Mouse (Mus musculus): Measurements from ENCODE around the gene Gm16867. TPM values are rescaled to one million over a fixed set of nuclear protein-coding genes. Genes with fewer than 3 reads are reported as not detected.
"Not testable (repeated sequence)": the region's sequence is repeated elsewhere in the genome, so short reads cannot be mapped to it uniquely, and the experiment has no call there.

Gene Gm16867
- total RNA-seq, 2 experiments from 2014 or later, result 4.3 to 12.0 TPM

DNA sequence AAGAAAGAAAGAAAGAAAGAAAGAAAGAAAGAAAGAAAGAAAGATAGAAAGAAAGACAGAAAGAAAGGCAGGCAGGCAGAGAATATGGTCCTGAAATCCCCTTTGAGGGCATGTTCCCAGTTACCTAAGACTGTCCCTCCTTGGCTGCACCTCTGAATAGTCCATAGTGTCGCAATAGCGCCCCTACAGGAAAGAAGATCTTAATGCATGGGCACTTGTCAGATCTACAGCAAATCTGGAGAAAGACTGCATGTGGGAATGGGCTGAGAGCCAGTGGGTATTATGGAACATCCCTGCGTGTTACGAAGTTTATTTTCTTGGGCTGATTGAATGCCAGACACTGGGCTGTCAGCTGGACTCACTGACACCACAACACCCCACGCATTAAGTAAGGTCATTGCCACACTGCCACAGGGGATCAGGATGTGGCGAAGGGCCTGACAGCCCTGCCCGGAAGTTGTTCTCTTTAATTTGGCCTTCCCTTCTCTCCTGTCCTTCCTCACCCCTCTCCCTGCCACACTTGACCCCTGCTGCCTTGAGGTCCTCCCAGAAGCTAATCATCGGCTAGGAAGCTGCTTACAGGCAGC, 32.9 kb downstream of the Gm16867 start:
- peak; percentile 69 for ATAC-seq (replicated peaks; ENCODE audit: low FRiP score, low TSS enrichment, poor library complexity, severe bottlenecking)

DNA sequence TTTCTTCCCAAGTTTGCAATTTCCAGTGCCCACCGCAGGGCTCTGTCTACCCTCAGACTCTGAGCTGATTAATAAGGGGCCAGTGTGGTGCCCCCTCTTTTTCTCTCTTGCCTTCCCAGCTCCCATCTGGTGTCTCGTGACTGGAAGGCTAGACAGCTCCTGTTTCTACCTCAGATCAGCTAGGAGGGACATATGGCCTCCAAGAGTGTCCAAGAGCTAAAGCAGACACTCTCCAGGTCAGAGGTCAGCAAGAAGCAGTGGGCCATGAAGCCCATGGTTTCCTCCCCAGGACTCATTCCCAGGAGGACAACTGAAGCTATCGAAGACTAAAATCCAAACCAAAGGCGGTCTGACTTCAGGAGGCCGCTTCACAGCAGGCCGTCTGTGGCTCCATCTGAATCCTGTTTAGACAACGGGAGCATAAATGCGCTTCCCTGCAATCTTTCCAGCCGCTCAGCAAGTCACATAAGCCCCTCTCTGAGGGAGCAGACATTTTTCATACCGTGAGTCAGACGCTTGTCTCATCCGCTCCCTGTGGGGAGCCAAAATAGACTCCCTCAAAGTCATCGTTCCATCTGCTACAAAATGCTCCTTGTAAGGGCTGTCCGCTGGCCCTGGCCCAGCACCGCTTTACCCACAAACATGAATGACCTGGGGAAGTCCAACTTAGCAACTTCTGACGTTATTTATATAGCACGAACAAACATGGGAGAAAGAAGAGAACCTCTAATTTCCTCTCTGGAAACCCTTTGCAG, 35.4 kb downstream of the Gm16867 start:
- not testable (repeated sequence) for ATAC-seq (replicated peaks; ENCODE audit: low FRiP score, low TSS enrichment, poor library complexity, severe bottlenecking)

DNA sequence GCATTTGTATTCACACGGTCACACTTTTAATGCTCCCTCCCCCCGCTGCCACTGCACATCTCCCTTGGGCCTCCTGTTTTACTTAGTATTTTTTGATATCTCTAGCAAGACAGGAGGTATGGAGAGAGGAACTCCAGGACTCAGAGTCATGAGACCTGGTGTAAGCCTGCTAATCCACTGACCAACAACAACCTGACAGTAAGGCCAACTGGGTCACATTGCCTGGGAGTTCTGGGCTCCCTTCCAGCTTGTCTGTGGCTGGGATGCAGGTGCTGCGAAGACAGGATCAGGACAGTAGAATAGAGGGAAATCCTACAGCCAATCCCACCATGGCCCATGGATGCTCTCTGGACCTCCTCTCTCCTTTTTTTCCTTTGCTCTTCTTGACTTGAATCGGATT, 38.7 kb downstream of the Gm16867 start:
- not testable (repeated sequence) for ATAC-seq (replicated peaks; ENCODE audit: low FRiP score, low TSS enrichment, poor library complexity, severe bottlenecking)

DNA sequence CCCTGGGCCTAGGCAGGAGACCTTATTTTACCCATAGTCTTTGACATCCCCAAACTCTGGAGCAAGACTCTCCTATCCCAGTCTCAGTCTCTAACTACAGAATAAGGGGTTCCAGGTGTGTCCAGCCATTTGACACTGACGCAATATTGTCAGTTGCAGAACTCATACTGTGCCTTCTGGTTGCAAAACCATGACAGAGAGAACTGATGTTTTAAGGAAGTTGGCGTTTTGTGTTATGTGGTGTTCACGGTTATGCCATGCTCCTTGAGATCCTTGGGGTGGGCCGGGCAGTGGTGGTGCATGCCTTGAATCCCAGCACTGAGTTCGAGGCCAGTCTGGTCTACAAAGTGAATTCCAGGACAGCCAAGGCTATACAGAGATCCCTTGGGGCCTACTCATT, 45.5 kb downstream of the Gm16867 start:
- not testable (repeated sequence) for ATAC-seq (replicated peaks; ENCODE audit: low FRiP score, low TSS enrichment, poor library complexity, severe bottlenecking)

DNA sequence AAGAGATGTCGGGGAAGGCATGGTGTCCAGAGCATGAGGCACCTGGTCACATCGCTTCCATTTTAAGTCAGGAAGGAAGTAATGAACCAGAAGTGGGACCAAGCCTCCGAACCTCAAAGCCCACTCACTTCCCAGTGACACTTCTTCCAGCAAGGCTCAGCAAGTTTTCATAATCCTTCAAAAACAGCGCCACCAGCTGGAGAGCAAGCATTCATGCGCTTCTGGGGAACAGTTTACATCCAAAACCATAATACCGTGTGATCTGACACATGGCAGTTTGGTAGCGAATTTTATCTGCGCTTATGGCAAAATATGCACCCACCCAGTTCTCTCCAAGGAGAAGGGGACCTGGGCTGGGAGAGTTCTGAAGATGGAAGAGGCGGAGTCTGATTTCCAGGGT, 48.5 kb downstream of the Gm16867 start:
- peak; percentile 42; the same call in 1 of the 2 replicates for ATAC-seq (replicated peaks; ENCODE audit: low FRiP score, low TSS enrichment, poor library complexity, severe bottlenecking)

DNA sequence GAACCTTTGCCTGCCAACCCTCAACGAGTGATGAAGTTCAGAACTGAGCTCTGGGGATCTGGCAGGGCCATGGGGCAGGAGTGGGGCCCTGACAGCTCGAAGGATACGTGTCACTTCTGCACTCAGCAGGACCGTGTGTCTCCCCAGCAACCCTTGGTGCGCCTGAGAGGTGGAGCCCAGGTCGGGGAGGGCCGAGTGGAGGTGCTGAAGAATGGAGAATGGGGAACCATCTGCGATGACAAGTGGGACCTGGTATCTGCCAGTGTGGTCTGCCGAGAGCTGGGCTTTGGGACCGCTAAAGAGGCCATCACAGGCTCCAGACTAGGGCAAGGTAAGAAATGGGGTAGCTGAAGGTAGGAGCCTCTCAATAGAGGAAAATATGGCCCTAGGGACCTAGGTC, 54.3 kb downstream of the Gm16867 start:
- ATAC-seq (replicated peaks; ENCODE audit: low FRiP score, low TSS enrichment, poor library complexity, severe bottlenecking), result not testable (repeated sequence)

DNA sequence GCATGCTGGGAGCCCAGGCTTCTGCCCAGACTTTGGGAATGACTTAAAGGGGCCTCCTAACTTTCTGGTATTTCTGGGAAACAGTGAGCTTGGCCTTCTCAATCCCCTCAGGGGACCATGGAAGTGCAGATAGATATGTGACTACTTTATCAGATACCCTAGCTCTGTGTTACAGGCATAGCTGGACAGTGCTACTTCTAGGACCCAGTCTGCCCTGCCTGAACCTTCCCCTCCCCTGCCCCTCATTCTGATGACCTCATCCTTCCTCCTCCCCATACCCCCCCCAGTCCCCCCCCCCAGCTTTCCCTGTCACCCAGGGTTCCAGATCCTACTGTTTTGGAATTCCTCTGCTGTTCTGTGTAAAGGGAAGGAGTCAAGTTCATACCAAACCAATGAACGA, 56.2 kb downstream of the Gm16867 start:
- ATAC-seq (replicated peaks; ENCODE audit: low FRiP score, low TSS enrichment, poor library complexity, severe bottlenecking), result not testable (repeated sequence)

DNA sequence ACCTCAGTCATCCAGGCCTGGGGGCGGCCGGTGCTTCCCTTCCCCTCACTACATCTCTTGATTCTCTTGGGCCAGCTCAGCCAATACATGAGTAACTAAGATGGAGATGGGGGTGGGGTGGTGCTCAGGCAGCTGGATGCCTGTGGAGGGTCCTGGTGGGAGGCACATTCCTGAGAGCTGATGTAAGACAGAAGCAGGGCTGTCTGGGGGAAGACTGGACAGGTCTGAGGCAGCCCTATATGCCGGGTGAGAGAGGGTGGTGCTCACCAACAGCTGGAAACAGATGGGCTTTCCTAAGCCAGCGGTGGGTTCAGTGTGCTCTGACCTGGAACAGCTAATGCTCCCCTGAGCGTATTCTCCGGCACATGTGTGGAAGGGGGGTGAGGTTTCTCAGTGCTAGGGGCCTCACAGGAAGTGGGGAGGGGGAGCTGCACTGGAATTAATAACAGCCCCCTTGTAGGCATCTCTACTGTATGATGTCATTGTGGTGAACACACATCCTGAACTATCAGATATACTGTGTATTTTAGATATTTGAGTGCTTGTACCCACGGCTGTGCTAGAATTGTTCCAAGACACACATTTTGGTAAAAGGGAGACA, 60.0 kb downstream of the Gm16867 start:
- ATAC-seq (replicated peaks; ENCODE audit: low FRiP score, low TSS enrichment, poor library complexity, severe bottlenecking), result not testable (repeated sequence)

DNA sequence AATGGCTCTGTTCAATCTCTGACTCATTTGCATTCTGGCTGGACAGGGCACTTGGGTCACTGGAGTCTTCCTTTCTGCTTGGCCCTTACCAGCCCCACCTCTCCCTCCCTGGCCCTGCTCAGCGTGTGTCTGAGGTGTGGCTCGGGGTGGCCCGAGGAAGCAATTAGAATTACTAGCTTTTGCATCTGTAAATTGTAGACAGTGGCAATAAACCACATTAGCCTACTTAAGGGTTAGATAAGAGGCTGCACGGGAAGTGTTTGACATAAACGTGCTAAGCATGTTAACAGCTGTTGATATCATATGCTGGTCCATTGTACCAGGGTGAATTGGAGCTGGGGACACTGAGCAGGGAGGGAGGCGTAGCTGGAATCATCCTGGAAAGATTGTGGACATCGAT, 62.2 kb downstream of the Gm16867 start:
- peak; percentile 66 for ATAC-seq (replicated peaks; ENCODE audit: low FRiP score, low TSS enrichment, poor library complexity, severe bottlenecking)

DNA sequence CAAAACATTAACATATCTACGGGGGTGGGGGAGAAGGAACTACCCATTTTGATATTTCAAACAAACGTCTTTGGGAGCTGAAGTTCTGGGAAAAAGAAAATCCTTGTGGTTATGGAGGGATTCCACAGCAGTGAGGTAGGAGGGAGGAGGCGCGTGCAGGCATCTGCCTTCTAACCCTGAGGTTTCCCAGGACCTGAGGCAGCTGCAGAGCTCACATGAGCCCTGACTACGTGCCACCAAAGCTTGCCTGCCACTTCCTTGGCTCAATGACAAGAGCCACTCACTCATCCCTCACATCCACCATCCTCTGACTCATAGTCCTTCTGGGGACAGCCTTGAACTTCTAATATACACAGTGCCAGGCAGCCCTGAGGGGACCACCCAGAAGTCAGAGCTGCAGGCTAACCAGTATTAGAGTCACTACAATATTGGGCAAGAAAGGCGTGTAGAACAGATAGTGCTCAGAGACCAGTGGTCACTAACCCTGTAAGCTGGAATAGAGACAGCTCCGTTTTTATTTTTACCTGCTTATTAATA, 64.4 kb downstream of the Gm16867 start:
- ATAC-seq (replicated peaks; ENCODE audit: low FRiP score, low TSS enrichment, poor library complexity, severe bottlenecking), result not testable (repeated sequence)

DNA sequence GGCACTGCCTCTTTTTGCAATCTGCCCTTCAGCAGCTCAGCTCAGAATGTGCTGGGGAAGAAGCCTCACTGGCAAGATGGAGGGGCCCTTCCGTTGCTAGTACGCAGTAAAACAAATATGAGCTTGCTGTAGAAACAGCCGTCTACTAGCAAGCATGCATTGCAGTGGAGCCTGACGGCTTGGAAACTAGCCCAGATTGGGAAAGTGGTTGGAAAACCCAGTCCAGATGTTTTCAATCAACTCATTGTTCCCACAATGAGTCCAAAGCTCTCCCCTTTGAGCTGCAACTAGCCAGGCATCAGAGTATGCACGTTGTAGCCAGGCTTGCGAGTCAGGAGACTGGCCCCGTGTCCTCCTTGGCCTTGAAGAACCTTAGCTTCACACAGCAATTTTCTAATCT, 82.2 kb downstream of the Gm16867 start:
- ATAC-seq (replicated peaks; ENCODE audit: low FRiP score, low TSS enrichment, poor library complexity, severe bottlenecking), result not testable (repeated sequence)

DNA sequence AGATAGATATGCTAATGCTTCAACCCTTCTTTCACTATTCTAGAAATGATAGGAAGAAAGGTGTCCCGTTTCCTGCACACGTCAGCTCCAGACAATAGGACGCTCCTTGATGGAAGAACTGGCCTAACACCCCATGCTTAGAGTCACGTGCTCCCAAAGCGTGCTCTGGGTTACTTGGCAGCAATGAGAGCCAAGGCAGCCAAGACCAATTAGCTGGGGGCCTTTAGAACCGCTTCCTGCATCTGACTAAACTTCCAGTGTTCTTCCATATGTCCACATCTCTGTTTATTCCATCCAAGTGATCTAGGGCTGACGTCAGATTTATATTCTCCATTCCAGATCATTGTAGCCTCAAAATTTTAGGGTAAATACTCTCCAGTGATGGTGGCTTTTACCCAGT, 85.6 kb downstream of the Gm16867 start:
- not testable (repeated sequence) for ATAC-seq (replicated peaks; ENCODE audit: low FRiP score, low TSS enrichment, poor library complexity, severe bottlenecking)

Other genes starting within 250 kb of the Gm16867 start
- gene Synb, start 209.1 kb downstream of the Gm16867 start, total RNA-seq (2014; fragmentation: Nextera tagmentation), result 0.79 TPM in 1 of 2 replicates, not detected in the other
- 0.09 TPM in 1 of 2 replicates, not detected in the other for gene Synb, start 209.1 kb downstream of the Gm16867 start, total RNA-seq (2017)
- not detected in 2 replicates for gene Gm27179, start 9.2 kb upstream of the Gm16867 start, total RNA-seq (2014; fragmentation: Nextera tagmentation)
- not detected in 2 replicates for gene Gm27179, start 9.2 kb upstream of the Gm16867 start, total RNA-seq (2017)
- 12.3 and 13.0 TPM in 2 replicates for gene Entpd4b, start 52.1 kb upstream of the Gm16867 start, total RNA-seq (2014; fragmentation: Nextera tagmentation)
- gene Entpd4b, start 52.1 kb upstream of the Gm16867 start, total RNA-seq (2017), result 8.6 and 10.4 TPM in 2 replicates